Mouse (Mus musculus): ENCODE measurements around the gene Mical1.

Gene Mical1

DNA sequence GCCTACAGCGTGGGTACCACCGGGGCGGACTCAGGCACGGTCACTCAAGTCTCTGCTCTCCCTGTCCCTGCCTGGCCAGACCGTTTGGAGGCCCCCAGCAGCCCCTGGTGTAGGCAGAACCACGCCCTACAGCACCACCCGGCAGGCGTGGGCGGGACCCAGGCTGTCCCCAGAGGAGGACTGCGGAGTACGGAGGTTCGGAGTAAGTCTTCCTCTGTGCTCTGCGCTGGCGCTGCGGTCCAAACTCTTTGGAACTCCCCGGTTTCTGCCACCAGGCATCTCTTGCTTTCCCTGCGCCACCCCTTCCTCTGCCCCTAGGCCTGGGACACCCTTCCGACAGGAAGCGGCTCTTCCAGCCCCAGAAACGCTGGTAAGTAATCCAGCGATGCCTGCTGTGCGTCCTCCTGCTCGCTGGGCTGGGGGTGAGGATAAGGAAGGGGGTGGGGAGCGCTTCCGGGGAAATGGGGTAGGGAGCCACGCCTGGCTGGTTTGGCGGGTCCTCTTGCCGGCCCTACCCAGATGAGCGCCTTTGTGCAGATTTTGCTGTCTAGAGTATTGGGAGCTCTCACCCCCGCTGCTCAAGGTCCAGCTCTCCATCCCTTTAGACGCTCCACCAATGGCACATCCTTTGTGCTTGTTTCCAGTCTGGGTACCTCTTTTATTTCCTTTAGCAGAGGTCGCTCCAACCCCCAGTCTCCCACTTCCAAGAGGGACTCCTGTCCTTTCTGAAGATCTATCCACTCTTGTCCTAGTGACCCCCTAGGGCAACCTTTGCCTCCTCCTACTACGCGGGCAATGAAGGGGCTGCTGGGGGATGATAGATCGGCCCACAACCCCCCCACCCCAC lies at the start of gene Mical1:
TSS of gene Mical1 (plus strand) at position 144 of the 847 bp plus-strand sequence.
- in situ Hi-C loops (cut with MboI, MseI), result loop anchor here in 1 of 2 experiments (5.0 kb wide), 1 partner anchor 41 kb away; the partner anchor contains the start of gene Cd164

GRCm38 (mm10) chr10:41426368-41426767 lies 49.7 kb upstream of the Mical1 start:
- in situ Hi-C loops (cut with MboI, MseI), result no loop called here

DNA sequence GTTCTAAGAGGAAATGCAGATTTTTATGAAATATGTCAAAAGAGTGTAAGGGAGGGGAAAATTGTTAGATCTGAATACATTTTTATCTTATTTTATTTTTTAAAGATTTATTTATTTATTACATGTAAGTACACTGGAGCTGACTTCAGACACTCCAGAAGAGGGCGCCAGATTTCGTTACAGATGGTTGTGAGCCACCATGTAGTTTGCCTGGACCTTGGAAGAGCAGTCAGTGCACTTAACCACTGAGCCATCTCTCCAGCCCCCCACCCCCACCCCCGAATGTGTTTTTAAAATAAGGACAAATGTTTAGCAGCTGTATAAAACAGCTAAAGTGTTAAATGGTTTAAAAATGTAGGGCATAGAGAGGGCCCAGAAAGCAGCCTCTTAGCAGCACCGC lies 41.5 kb upstream of the Mical1 start:
- in situ Hi-C loops (cut with MboI, MseI), result loop anchor here (5.0 to 10.0 kb wide), 3 partner anchors 70 to 258 kb away; no protein-coding TSS in a partner anchor

DNA sequence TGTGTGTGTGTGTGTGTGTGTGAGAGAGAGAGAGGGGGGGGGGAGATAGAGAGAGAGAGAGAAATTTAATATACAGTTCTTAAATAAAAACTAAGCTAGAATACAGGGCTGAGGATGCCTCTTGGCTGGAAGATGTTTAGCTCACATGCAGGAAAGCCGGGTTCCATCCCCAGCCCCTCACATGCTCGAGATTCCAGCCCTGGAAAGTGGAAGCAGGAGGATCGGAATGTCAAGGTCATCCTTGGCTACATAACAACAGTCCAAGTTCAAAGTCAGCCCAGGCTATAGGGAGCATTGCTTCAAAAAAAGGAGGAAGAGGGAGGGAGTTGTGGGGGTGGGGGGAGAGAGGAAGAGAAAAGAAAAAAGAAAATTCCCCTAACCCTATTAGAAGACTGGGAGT lies 41.0 kb upstream of the Mical1 start:
- in situ Hi-C loops (cut with MboI, MseI), result loop anchor here in 1 of 2 experiments (10.0 kb wide), 1 partner anchor 70 kb away; no protein-coding TSS in a partner anchor

DNA sequence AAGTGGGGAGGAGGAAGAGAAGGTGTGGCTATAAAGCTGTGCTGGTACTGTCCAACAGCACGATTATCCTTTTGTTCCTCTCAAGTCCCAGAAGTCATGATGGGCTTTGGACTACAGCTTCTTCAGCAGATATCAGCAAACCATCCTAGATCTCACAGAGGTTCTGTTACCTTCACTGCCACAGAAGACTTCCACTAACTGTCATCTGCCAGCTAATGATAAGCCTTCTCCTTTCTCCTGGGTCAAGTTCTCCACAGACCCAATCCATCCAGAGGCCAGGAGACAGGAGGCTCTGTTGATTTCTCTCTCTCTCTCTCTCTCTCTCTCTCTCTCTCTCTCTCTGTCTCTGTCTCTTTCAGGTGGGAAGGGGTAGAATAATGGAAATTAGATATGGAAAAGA lies 27.9 kb upstream of the Mical1 start:
- in situ Hi-C loops (cut with MboI, MseI), result loop anchor here (5.0 kb wide), 1 partner anchor 39 kb away; no protein-coding TSS in a partner anchor

DNA sequence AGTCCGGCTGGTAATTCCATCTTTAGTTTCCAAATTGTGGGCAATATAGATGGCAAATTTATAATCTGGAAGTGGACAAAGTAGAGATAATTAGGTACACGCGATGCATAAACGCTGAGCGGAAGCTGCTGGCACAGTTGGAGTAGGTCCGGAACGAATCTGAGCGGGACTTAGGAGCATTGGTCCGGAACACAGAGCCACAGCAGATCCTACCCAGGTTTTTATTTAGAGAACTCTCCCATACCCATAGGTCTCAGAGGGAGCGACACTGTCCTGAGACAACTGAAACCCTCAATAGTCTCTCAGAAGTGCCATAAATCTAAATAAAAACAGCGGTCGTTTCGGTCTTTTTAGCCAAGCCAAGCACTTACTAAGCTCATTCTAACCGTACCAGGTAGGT lies 26.4 kb upstream of the Mical1 start:
- in situ Hi-C loops (cut with MboI, MseI), result loop anchor here (5.0 kb wide), 1 partner anchor 38 kb away; no protein-coding TSS in a partner anchor

GRCm38 (mm10) chr10:41450137-41450670 lies 25.9 kb upstream of the Mical1 start, which contains the start of gene Zbtb24:
Gene Zbtb24 (plus strand): TSS chr10:41450383.
- in situ Hi-C loops (cut with MboI, MseI), result no loop called here

- in situ Hi-C loops (cut with MboI, MseI), result no loop called here
These were observed 25.2 kb upstream of the Mical1 start for GRCm38 (mm10) chr10:41450780-41451522.

GRCm38 (mm10) chr10:41451656-41452055 lies 24.5 kb upstream of the Mical1 start:
- in situ Hi-C loops (cut with MboI, MseI), result no loop called here

DNA sequence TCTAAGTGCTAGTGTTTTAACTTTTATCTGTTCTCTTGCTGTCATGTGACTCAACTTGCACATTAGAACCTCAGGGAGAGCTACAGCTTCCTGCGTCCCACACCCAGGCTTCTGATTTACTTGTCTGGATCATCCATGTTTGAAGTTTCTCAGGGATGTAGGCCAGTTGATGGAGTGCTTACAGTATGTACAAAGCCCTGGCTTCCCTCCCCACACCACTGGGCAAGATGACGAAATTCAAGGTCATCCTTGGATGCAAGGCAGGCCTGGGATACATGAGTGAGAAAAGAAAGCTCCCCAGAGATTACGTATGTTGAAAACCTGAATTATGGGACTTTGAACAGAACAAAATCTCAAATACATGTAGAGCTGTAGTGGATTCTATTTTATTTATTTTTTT lies 23.3 kb upstream of the Mical1 start:
- in situ Hi-C loops (cut with MboI, MseI), result no loop called here

DNA sequence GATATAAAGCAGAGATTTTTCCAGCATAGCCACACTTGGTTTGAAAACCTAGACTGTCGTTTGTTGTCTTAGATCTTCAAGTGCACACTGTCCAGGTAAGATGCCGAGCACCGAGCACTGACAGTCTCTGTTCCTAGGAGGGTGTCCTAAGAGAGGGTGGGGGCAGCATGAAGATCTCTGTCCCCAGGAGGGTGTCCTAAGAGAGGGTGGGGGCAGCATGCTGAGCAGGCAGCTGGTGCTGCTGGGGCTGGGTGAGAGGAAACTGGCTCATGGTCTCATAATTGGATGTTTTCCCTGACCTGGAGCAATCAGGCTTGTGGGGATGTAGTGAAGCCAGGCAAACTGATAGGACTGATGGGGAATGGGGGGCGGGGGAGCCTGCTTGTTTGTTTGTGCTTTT lies 16.1 kb upstream of the Mical1 start:
- in situ Hi-C loops (cut with MboI, MseI), result no loop called here

DNA sequence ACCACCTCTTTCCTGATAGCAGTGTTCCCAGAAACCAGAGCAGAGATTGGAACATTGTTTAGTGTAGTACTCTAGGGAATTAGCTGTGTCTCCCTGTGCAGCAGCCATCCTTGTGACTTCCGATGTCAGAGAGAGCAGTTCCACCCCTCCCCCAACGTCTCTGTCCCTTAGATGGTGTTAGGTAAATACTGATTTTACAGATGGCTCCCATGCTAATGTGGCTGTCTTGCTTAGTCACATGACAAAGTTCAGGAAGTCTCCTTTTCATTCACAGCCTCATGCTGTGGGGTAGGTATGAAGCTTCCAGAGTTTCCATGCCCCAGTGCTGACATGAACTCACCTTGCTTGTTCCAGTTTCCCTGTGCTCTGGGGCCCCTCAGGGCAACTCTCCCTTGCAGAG lies 15.6 kb upstream of the Mical1 start:
- in situ Hi-C loops (cut with MboI, MseI), result no loop called here

DNA sequence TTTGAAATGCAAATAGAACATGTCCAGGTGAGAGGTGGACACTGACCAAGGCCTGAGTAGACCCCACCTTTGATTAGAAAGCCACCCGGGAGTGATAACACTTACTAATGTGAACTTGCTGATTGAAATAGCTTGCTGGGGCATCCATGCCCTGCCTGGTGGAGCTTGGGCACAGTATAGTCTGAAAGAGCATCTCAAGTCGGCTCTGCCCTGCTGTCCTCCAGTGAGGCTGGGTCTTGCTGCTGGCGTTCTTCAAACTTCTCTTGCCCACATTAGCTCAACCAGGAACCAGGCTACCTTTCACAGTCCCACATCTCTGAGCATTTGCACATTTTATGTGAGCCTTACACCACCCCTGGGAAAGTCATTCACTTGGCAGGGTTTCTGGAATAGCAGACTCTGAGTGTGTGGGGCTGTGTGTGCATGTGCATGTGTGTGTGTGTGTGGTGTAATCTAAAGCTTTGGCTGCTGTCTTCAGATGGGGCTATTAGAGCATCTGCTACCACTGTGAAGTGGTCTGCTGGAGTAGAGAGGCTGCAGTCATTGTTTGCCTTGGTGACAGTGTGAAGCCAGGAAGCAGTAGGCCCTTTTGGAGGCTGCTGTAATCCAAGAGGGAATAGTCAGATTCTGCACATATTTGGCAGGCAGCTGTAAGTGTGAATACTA lies 14.9 kb upstream of the Mical1 start:
- in situ Hi-C loops (cut with MboI, MseI), result no loop called here

DNA sequence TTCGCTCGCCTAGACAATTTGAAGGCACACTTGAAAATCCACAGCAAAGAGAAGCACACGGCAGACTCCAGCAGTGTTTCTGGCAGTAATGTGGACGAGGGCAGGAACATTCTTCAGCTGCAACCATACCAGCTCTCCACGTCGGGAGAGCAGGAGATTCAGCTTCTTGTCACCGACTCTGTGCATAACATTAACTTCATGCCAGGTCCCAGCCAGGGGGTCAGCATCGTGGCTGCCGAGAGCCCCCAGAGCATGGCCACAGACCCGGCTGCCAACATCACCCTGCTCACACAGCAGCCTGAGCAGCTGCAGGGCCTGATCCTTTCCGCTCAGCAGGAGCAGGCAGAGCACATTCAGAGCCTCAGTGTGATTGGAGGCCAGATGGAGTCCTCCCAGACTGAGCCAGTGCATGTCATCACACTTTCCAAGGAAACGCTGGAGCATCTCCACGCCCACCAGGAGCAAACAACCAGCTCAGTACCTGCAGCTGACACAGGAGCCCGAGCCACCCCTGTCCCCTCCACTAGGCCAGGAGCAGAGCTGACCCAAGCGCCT lies 11.6 kb upstream of the Mical1 start:
- in situ Hi-C loops (cut with MboI, MseI), result no loop called here

- in situ Hi-C loops (cut with MboI, MseI), result no loop called here
These were observed 8.8 kb upstream of the Mical1 start for GRCm38 (mm10) chr10:41467325-41467724.

DNA sequence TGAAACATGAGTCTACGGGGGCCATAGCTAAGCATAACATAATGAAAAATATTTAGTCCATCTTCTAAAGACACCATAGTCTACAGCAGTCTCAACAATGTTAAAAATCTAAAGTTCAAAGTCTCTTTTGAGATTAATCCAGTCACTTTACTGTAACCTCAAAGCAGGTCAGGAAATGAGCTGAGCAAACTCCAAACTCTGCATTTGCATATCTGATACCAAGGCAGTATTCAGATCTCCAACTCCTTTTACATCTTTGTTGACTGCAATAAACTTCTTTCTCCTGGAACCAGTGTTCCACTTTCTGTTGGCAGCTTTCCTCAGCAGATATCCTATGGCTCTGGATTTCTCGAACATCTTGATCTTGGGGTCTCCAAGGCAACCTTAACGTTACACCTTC lies 5.4 kb upstream of the Mical1 start:
- in situ Hi-C loops (cut with MboI, MseI), result no loop called here

- in situ Hi-C loops (cut with MboI, MseI), result no loop called here
These were observed 3.6 kb upstream of the Mical1 start for GRCm38 (mm10) chr10:41472534-41472933.

- in situ Hi-C loops (cut with MboI, MseI), result no loop called here
These were observed 3.1 kb upstream of the Mical1 start for GRCm38 (mm10) chr10:41472962-41473481.

- in situ Hi-C loops (cut with MboI, MseI), result no loop called here
These were observed 2.2 kb upstream of the Mical1 start for GRCm38 (mm10) chr10:41473782-41474468.

GRCm38 (mm10) chr10:41474981-41475391 lies 1.1 kb upstream of the Mical1 start:
- in situ Hi-C loops (cut with MboI, MseI), result loop anchor here in 1 of 2 experiments (5.0 kb wide), 1 partner anchor 42 kb away; the partner anchor contains the start of gene Cd164
